Mouse (Mus musculus) forebrain, embryonic 15.5 days (tissue): ENCODE results near the gene Heatr9. TPM values are rescaled to one million over a fixed set of nuclear protein-coding genes. Genes with fewer than 3 reads are reported as not detected.
"Not testable (repeated sequence)": the region's sequence is repeated elsewhere in the genome, so short reads cannot be mapped to it uniquely, and the experiment has no call there.

Source experiments
- ATAC-seq: fragments of 200-750 bp; cut with Nextera tagmentation; replicated peaks from 2 replicates; pipeline ENCODE4 v1.8.0; 2017; ENCODE audit warnings: mild to moderate bottlenecking, moderate TSS enrichment, moderate library complexity
- H3K27ac ChIP-seq: fragments of 300-500 bp; sonication (generic); replicated peaks from 2 replicates; pipeline ENCODE4 v1.5.1; 2015; ENCODE audit warnings: mild to moderate bottlenecking, inconsistent platforms
- H3K27me3 ChIP-seq: fragments of 300-500 bp; sonication (generic); 2 replicates; pipeline ENCODE4 v1.6.1; 2015; ENCODE audit warnings: inconsistent platforms
- H3K36me3 ChIP-seq: fragments of 300-500 bp; sonication (generic); 2 replicates; pipeline ENCODE4 v1.6.1; 2015; ENCODE audit warnings: mild to moderate bottlenecking, inconsistent platforms
- H3K4me1 ChIP-seq: fragments of 300-500 bp; sonication (generic); 2 replicates; pipeline ENCODE4 v1.6.1; 2015; ENCODE audit warnings: inconsistent platforms
- H3K4me2 ChIP-seq: fragments of 300-500 bp; sonication (generic); replicated peaks from 2 replicates; pipeline ENCODE4 v1.6.1; 2015; ENCODE audit warnings: mild to moderate bottlenecking, inconsistent platforms
- H3K4me3 ChIP-seq: fragments of 300-500 bp; sonication (generic); 2 replicates; pipeline ENCODE4 v1.5.1; 2015; ENCODE audit warnings: mild to moderate bottlenecking, inconsistent platforms
- H3K9ac ChIP-seq: fragments of 300-500 bp; sonication (generic); replicated peaks from 2 replicates; pipeline ENCODE4 v1.6.1; 2015; ENCODE audit warnings: mild to moderate bottlenecking, inconsistent platforms
- H3K9me3 ChIP-seq: fragments of 300-500 bp; sonication (generic); 2 replicates; pipeline ENCODE4 v1.6.1; 2016; ENCODE audit warnings: inconsistent platforms
- WGBS: fragments of 180-500 bp; shearing (Covaris S2); methylation state at CpG from one replicate; pipeline ENCODE4 v1.1.7; 2015; ENCODE audit warnings: mixed read lengths; 5-methylcytosine and 5-hydroxymethylcytosine counted together
- polyA plus RNA-seq: library from polyadenylated mRNA; unstranded; fragments of >200 nt; fragmentation: Nextera tagmentation; extraction: Ambion mirVana; gene quantifications from 2 replicates; pipeline ENCODE4 v1.2.1, GENCODE M21; 2015

Gene Heatr9
- polyA plus RNA-seq, 1 experiment from 2014 or later: not detected

GRCm38 (mm10) chr11:83551037-83551436 is 29.1 kb upstream of the Heatr9 start:
- H3K4me3 ChIP-seq, H3K36me3 ChIP-seq, H3K4me2 ChIP-seq, H3K27ac ChIP-seq, H3K27me3 ChIP-seq, H3K9ac ChIP-seq, ATAC-seq, H3K9me3 ChIP-seq, H3K4me1 ChIP-seq: not testable (repeated sequence)
- WGBS: 91% methylated on average over 7 of the region's 7 CpGs

- ATAC-seq: no peak
- H3K4me2 ChIP-seq: no peak overlapping the region
- no peak overlapping the region for H3K9ac ChIP-seq
- no peaks in the 10 kb centered on the region for H3K4me1 ChIP-seq
- no peaks in the 10 kb centered on the region for H3K27me3 ChIP-seq
- WGBS: 92% methylated on average over 5 of the region's 5 CpGs
- no peak overlapping the region for H3K27ac ChIP-seq
- no peaks in the 10 kb centered on the region for H3K9me3 ChIP-seq
- H3K36me3 ChIP-seq: no peaks in the 10 kb centered on the region
- no peak overlapping the region for H3K4me3 ChIP-seq
Measured at GRCm38 (mm10) chr11:83550186-83550632, 28.2 kb upstream of the Heatr9 start.

DNA sequence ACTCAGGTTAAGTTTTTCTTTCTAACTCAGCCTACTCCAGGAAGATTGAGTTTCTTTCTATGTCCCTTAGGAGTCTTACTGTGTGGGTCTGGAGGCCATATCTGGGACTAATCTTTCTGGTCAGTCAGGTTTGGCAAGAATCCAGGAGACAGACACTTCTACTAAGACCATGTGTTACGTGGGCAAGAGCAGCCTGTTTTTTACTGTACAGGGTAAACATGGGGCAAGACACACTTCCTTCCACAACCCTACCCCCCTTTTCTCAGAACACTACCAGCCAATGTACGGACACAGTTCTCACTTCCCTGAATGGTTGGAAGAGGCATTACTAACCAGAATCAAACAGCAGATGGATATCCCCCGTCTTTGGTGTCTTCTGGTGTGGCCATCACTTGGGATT is 22.2 kb upstream of the Heatr9 start:
- no peaks in the 10 kb centered on the region for H3K36me3 ChIP-seq
- WGBS: 82% methylated on average over 3 of the region's 3 CpGs
- no peak overlapping the region for H3K27ac ChIP-seq
- H3K4me3 ChIP-seq: no peak overlapping the region
- no peaks in the 10 kb centered on the region for H3K9me3 ChIP-seq
- H3K4me2 ChIP-seq: no peak overlapping the region
- H3K4me1 ChIP-seq: no peaks in the 10 kb centered on the region
- no peak overlapping the region for H3K9ac ChIP-seq
- no peaks in the 10 kb centered on the region for H3K27me3 ChIP-seq
- no peak for ATAC-seq

DNA sequence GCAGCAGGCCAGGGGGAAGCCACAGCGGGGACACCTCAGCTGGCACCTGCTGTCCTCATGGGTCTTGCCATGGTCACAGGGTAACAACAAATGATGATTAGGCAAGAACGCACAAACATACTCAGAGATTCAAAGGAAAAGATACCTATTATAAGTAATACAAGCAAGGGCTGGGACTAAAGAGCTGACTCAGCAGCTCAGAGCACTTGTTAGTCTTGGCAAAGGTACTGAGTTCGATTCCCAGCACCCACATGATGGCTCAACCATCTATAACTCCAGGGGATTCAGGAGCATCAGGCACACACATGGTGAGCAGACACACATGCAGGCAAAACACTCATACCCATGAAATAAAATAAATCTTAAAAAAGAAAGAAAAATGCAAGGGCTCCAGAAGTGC is 19.4 kb upstream of the Heatr9 start:
- no peak overlapping the region for H3K4me2 ChIP-seq
- H3K27me3 ChIP-seq: no peaks in the 10 kb centered on the region
- no peaks in the 10 kb centered on the region for H3K4me1 ChIP-seq
- 88% methylated on average over 3 of the region's 3 CpGs for WGBS
- no peaks in the 10 kb centered on the region for H3K36me3 ChIP-seq
- no peaks in the 10 kb centered on the region for H3K9me3 ChIP-seq
- ATAC-seq: no peak
- no peak overlapping the region for H3K4me3 ChIP-seq
- no peak overlapping the region for H3K9ac ChIP-seq
- no peak overlapping the region for H3K27ac ChIP-seq

GRCm38 (mm10) chr11:83540931-83541330 is 19.0 kb upstream of the Heatr9 start:
- Histone ChIP-seq H3K4me1 (no peaks in the 10 kb centered on the region), H3K4me2 (no peak overlapping the region), H3K9me3 (no peaks in the 10 kb centered on the region), H3K27me3 (no peaks in the 10 kb centered on the region), H3K4me3 (no peak overlapping the region), H3K9ac (no peak overlapping the region), H3K36me3 (no peaks in the 10 kb centered on the region), H3K27ac (no peak overlapping the region)
- no peak for ATAC-seq
- WGBS: 89% methylated on average over 2 of the region's 2 CpGs

DNA sequence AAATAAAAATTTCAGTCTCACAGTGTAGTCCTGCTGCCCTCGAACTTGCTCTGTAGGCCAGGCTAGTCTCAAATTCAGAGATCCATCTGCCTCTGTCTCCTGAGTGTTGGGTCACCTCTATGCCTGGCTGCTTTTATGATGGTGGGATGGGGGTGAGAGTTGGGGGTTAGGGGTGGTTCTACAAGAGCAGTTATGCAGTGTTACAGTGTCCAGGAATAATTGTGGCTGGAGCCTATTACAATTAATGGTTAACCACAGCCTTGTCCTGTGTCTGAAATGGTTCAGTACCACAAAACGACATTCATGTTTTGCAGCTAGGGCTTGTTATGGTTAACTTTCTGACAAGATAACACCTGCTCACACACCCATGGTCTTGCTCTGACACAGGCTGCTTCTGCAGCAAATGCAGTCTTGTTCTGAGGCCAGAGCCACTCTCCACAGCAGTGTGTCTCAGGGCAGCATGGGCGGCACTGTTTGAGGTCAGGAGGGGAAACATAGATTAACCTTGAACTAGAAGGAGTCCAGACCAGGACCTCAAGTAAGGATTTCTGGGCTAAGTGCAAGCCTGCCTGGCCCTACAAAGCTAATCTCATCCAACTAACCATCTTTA is 16.8 kb upstream of the Heatr9 start:
- Histone ChIP-seq H3K9ac (no peak overlapping the region), H3K4me2 (no peak overlapping the region), H3K27ac (no peak overlapping the region), H3K4me3 (no peak overlapping the region), H3K4me1 (peaks cover 12% of the 10 kb centered on the region), H3K9me3 (no peaks in the 10 kb centered on the region), H3K27me3 (no peaks in the 10 kb centered on the region), H3K36me3 (no peaks in the 10 kb centered on the region)
- no peak for ATAC-seq
- 89% methylated on average over 3 of the region's 3 CpGs for WGBS

DNA sequence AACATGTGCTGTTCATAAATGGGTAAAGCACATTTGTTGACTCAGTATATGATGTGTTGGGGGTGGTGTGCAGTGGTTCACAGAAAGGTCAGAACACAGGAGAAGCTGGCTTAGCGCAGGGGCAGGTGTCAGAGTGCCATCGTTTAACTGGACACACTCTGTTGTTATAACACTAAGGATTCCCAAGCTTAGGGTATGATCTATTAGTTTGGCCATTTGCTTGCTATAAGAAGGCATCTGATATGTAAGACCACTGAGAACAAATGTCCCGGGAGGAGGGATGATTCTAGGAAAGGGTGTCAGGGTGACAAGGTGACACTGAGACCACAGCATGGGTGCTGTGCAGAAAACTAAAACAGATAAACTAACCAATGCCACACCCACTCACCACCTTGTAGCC is 14.9 kb upstream of the Heatr9 start:
- Histone ChIP-seq H3K9ac (no peak overlapping the region), H3K4me2 (no peak overlapping the region), H3K9me3 (no peaks in the 10 kb centered on the region), H3K4me1 (peaks cover 12% of the 10 kb centered on the region), H3K36me3 (no peaks in the 10 kb centered on the region), H3K27me3 (no peaks in the 10 kb centered on the region), H3K27ac (no peak overlapping the region), H3K4me3 (no peak overlapping the region)
- no peak for ATAC-seq
- WGBS: 90% methylated on average over 3 of the region's 3 CpGs

DNA sequence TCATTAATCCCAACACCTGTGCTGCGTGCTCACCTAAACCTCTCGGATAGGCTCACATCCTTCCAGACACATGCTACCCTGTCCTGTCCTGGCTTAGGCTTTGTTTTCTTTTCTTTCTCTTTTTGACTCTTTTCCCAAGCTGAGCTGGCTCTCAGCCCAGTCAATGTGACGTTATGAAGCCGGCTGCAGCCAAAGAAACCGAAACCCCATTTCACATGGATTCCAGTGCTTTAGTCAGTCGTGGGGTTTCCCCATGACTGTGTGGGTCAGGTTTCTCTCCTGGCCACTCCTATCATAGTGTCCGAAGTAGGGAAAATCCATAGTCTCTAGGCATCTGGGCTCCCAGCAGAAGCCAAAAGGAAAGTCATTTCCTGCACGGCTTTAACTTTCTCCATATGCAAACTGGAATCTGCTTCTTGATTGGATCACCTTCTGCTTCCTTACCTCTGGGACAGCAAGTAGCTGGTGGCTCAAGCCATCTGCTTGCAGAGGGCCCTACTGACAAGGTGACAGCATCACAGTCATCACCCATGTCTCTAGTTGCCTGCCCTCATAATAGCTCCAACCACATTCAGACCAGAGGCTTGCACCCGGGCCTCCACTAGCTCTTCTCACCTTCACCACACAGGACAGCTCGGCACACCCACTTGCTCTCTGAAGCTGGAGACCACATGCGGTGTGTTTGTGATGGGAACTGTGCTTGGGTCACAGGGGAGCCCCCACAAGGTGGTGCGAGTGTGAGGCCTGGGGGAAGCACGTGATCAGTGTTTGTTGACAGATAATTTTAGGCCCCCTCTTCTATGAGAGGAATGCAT is 12.8 kb upstream of the Heatr9 start:
- Histone ChIP-seq H3K4me2 (no peak overlapping the region), H3K9ac (no peak overlapping the region; the same call in 1 of the 2 replicates), H3K27ac (peak overlapping the region; percentile 8; the same call in 1 of the 2 replicates), H3K27me3 (no peaks in the 10 kb centered on the region), H3K9me3 (no peaks in the 10 kb centered on the region), H3K36me3 (no peaks in the 10 kb centered on the region), H3K4me3 (no peak overlapping the region), H3K4me1 (peaks cover 12% of the 10 kb centered on the region)
- ATAC-seq: no peak
- WGBS: 51% methylated on average over 13 of the region's 13 CpGs

DNA sequence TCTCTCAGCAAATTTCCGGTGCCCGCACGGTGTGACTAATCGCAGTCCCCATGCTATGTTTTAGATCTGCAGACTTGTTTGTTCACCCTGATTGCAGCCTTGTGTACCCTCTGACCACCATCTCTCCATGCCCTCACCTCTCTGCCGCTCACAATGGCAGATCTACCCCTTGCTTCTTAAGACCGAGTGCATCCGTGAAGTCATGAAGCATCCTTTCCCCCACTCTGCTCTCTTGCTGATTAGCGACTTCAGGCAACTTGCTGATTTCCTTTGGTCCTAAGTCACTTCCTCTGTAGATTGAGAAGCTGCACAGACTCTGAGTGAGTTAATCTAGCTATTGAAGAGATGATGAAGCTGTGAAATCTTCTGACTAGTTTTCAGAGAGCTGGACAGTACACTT is 12.2 kb upstream of the Heatr9 start:
- H3K27me3 ChIP-seq: no peaks in the 10 kb centered on the region
- no peaks in the 10 kb centered on the region for H3K9me3 ChIP-seq
- whole genome bisulfite sequencing: 79% methylated on average over 8 of the region's 8 CpGs
- H3K4me3 ChIP-seq: no peak overlapping the region
- H3K9ac ChIP-seq: no peak overlapping the region; the same call in 1 of the 2 replicates
- H3K4me2 ChIP-seq: no peak overlapping the region
- H3K4me1 ChIP-seq: peaks cover 12% of the 10 kb centered on the region
- H3K27ac ChIP-seq: peak overlapping the region; percentile 8; the same call in 1 of the 2 replicates
- H3K36me3 ChIP-seq: no peaks in the 10 kb centered on the region
- ATAC-seq: no peak

DNA sequence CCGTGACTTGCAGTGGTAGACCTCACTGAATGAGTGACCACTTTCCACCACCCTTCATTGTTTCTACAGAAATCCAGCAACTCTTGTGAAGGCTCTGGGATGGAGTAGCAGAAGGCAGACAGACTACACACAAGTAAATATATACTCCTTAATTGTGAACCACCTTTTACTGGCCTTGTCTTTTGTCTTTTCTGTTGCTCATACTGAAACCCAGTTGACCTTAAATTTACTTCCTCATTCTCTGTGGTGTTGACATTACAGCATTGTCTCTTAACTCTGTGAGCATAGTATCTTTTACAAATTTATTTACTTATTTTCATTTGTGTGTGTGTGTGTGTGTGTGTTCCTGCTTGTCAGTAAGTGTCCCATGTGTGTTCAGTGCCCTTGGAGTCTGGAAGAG is 11.2 kb upstream of the Heatr9 start:
- no peak overlapping the region for H3K27ac ChIP-seq
- no peak overlapping the region for H3K4me3 ChIP-seq
- H3K27me3 ChIP-seq: no peaks in the 10 kb centered on the region
- H3K9me3 ChIP-seq: no peaks in the 10 kb centered on the region
- no peak overlapping the region for H3K4me2 ChIP-seq
- H3K4me1 ChIP-seq: peaks cover 12% of the 10 kb centered on the region
- H3K9ac ChIP-seq: no peak overlapping the region
- WGBS: 89% methylated on average over 1 of the region's 1 CpGs
- no peak for ATAC-seq
- no peaks in the 10 kb centered on the region for H3K36me3 ChIP-seq

GRCm38 (mm10) chr11:83530360-83530759 is 8.4 kb upstream of the Heatr9 start, which contains the start of gene Ccl5:
TSS of gene Ccl5 (minus strand) at chr11:83530518.
- H3K36me3 ChIP-seq: no peaks in the 10 kb centered on the region
- ATAC-seq: no peak
- 86% methylated on average over 5 of the region's 5 CpGs for WGBS
- no peak within 1 kb of the TSS for H3K27ac ChIP-seq
- H3K4me2 ChIP-seq: no peak within 1 kb of the TSS
- no peaks in the 10 kb centered on the region for H3K27me3 ChIP-seq
- H3K9me3 ChIP-seq: no peaks in the 10 kb centered on the region
- H3K4me1 ChIP-seq: peaks cover 12% of the 10 kb centered on the region
- H3K4me3 ChIP-seq: no peak within 1 kb of the TSS
- H3K9ac ChIP-seq: no peak within 1 kb of the TSS

GRCm38 (mm10) chr11:83529024-83529423 is 7.0 kb upstream of the Heatr9 start:
- no peaks in the 10 kb centered on the region for H3K27me3 ChIP-seq
- 72% methylated on average over 12 of the region's 12 CpGs for WGBS
- no peaks in the 10 kb centered on the region for H3K9me3 ChIP-seq
- H3K36me3 ChIP-seq: no peaks in the 10 kb centered on the region
- no peak overlapping the region for H3K27ac ChIP-seq
- H3K9ac ChIP-seq: no peak overlapping the region
- H3K4me3 ChIP-seq: no peak overlapping the region
- H3K4me2 ChIP-seq: no peak overlapping the region
- peaks cover under 1% of the 10 kb centered on the region; the same call in 1 of the 2 replicates for H3K4me1 ChIP-seq
- ATAC-seq: no peak
